Mouse (Mus musculus): ENCODE measurements at regions not wholly inside any gene's neighbourhood (a gene's known extent, or its start where the extent isn't known, plus 50 kb on each side); places are given as distances from the start of the nearest gene placed in this dataset.

DNA sequence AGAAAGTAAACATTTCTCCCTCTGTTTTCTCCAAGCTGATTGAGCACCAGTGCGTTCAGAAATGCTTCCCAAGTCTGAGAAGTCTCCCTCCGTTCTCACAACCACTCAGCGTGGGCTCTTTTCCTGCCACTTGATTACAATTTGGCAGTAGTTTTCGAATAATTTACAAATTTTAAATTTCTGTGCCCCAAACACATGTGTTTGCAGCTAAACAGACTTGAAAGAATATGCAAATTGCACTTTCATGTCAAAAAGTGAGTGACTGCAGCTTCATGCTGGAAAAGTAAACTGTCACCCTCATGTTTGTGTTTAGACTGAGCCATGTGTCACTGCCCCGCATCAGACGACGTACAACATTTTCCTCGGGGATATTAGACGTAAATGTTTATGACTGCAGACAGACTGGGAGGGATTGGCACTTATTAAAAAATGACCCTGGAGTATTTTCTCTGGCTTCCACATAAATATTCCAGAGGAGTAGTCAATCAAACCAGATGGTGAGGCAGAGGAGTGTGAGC is 70.6 kb upstream of the Six2 start:
- DNase-seq, result no peak

DNA sequence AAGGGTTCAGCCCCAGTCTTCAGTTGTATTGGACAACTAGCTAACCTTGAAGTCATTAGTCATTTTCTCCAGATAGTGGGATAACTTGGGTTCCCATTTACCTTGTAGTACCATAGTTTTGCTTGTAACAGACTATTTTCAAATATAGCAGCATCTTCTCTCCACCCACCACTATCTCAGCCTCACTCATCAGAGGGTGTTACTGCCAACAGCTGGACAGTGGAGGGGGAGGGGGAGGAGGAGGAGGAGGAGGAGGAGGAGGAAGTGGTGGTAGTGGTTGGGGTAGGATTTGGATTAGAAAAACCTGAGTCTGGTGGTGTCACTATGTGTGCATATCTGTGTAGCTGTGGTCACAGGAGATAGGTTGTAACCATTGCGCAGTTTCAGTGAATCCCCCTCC is 69.6 kb upstream of the Six2 start:
- no peak for DNase-seq

DNA sequence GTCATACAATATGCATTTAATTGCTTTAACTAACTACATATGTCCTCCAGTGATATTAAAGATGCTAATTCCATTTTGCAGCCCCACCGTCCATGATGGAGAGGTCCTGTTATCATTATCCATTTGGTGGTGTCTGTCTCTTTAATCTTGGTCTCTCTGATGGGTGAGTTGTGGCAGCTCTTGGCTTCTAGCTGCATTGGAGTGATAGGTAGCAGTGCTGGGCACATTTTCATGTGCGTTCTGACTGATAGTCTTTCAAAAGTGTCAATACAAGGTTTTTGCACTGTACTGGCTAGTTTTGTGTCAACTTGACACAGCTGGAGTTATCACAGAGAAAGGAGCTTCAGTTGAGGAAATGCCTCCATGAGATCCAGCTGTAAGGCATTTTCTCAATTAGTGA is 67.5 kb upstream of the Six2 start:
- no peak for DNase-seq

DNA sequence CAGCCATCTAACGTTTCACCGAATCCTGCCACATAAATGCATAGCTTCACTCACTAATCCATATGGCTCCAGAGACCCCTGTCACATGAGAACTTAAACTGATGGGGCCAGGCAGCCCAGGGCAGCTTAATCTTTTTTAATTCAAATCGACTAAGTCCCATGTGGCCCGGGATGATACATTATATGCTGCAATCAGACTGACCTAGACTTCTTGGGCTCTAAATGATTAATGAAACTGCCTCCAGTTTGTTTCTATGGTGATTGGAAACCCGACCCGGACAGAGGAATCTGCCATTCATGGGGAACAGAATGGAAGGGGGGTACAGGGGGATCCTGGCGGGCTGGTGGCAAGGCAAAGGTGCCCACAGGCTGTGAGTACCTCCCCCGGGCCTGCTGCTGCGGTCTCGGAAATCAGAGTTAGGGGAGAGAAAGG is 60.6 kb upstream of the Six2 start:
- peak; percentile 42 to 57 for DNase-seq

DNA sequence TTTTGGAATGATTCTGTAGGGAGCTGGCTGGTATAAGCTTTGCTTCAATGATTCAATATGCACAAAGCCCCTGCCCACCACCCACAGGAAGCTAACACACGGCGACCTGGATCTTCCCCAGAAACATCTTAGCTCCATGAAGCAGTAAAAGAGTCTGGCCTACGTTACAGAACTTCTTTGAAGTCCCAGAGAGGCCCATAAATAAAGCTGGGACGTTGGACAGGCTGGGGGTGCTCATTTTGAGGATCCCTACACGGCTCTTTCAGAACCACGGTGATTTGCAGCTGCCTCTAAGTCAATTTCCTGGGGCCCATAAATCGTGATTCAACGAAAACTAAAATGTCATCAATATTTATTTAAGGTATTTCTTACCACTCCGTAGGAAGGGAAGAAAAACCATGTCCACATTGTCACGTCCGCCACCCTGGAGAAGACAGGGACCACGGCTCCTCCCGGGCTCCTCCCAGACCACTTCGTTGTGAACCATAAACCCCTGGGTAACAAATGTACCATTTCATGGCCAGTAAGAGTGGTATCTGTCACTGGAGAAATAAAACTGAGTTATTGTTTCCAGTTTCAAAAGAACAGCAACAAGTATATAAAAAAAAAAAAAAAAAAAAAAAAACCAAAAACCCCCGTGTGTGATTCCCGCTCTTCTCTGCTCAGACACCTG is 60.0 kb upstream of the Six2 start:
- peak; percentile 10 to 14 for DNase-seq

All from kidney, postnatal 4 days (tissue).